Mouse (Mus musculus): Measurements from ENCODE around the gene Prrg2. TPM values are rescaled to one million over a fixed set of nuclear protein-coding genes. Genes with fewer than 3 reads are reported as not detected.

Prrg2 gene
- total RNA-seq, 2 experiments from 2014 or later = 8.1 to 11.0 TPM

DNA sequence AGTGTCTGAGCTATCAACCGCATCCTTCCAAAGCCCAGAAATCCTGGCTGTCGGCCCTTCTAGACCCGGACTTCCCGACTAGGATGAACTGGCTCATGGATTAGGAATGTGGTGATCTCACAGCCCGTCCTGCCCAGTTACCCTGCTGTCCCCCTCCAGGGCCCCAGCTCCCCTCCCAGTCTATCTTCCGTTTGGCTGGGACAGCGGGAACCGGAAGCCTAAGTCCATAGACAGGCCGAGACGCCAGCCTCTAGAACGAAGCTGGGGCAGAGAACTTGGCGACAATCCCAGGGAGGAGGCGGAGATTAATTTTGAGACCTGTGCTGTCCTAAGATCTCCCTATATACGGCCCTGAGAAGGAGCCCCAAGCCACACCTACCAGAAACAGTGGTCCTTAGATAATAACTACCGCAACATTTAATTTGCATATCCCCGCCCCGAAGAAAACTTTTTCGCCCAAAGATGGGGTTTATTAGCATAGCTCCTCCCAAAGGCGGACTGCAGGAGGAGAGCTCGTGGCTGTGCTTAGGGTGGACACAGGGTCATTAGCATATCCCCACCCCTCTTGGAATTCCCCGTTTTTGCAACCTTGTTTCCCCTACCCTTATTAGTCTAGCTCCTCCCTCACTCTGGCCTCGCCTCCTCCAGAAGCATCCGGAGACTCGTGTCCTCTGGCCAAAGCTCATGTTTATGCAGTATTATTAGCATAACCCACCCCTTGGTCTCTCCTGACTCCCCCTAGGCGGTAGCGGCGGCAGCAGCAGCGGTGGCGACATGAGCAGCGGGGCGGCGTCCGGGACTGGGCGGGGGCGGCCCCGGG, 45.0 kb downstream of the Prrg2 start, which contains the start of gene Rras:
Rras (plus strand) TSS at position 720 of the 820 bp plus-strand sequence.
- peak; percentile 34; the same call in 1 of the 2 replicates for TF ChIP-seq CTCF (IDR thresholded peaks at IDR 0.05)
- Histone ChIP-seq H3K4me3 (peak within 1 kb of the TSS; percentile 94), H3K27ac (peak within 1 kb of the TSS; percentile 98)
- intact Hi-C loops (cut with DNase I) = loop anchor here (2.0 kb wide), 1 partner anchor 35 kb away; the partner anchor contains the start of gene Prr12
- DNase-seq = peak; percentile 93

DNA sequence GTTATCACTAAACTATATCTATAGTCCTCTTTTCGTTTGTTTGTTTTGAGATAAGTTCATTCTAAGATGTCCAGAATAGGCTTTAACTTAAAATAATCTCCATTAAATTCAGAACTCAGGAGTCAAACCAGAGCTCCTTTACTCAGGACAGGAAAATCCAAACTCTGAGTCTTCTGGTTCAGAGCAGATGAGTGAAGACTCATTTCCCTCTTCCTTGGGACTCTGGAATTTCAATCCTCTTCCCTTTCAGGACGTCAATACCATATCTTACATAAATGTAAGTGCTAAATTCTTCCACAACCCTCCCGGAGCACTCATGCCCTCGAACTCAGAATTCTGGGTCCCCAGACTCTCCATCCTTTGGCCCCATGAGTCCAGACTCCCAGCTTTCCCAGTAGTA, 45.7 kb downstream of the Prrg2 start:
- H3K4me3 ChIP-seq = peak overlapping the region; percentile 94
- TF ChIP-seq CTCF (IDR thresholded peaks at IDR 0.05) = no peak
- no peak for DNase-seq
- intact Hi-C loops (cut with DNase I) = no loop called here
- peak overlapping the region; percentile 98 for H3K27ac ChIP-seq

DNA sequence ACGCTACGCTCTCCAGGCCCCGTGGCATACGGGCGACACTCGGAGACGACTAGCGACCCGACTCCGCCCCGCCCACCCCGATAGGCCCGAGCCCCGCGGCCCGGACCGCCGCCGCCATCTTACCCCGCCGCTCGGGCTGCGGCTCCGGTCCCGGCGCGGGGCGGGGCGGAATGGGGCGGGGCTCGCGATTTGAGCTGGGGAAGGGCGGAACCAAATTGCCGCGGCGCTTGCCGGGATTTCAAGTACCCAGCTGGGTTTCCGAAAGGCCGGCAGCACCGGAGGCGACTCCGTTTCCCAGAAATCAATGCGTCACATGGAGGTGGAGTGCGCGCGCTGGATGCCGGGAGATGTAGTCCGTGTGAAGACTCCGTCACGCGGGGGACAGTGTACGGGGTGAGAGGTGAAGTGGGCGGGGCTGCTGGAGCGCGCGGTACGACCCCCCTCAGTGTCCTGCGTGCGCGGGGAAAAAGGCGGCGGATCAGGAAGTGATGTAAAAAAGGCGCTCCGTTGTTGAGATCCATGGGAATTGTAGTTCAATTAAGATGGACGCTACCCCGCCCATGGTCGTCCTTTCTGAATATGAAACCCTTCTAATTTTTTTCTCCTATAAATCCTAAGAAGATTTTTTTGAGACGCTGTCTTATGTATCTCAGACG, 46.4 kb downstream of the Prrg2 start, which contains the start of gene Scaf1:
Scaf1 (minus strand) TSS at position 407 of the 656 bp plus-strand sequence.
- peak; percentile 100 for DNase-seq
- intact Hi-C loops (cut with DNase I) = loop anchor here (2.0 kb wide), 2 partner anchors 17 to 29 kb away; partner anchors contain the start of genes Bcl2l12 and Prmt1
- Histone ChIP-seq H3K4me3 (peak within 1 kb of the TSS; percentile 94), H3K27ac (peak within 1 kb of the TSS; percentile 98)
- TF ChIP-seq CTCF (IDR thresholded peaks at IDR 0.05) = no peak

DNA sequence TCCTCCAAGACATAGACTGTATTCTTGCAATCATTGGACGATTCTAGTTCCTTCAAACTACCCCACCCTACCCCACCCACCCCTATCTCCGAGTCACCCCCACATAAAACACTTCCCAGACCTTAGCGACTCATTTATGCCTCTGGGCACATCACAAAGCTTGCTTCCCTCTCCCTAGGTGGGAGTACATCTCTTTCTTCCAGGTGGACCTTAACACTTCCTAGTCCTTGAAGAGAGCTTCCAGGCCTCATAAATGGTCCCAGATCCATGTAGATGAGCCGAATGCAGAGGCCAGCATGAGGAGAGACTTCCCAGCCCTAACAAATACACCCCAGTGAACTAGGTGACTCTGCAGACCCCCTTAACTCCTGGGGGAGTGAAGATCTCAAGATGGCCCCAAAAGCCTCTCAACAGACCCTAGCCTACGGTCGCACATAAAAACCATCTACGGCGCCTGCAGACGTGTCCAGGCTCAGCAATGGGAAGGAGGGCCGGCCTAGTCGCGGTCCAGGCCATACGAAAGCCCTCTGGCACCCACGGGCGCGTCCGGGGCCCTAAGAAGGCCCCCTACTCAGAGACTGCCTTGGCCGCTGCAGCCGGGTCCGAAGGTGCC, 47.0 kb downstream of the Prrg2 start:
- DNase-seq = no peak
- peak overlapping the region; percentile 94 for H3K4me3 ChIP-seq
- peak overlapping the region; percentile 98 for H3K27ac ChIP-seq
- no peak for TF ChIP-seq CTCF (IDR thresholded peaks at IDR 0.05)
- intact Hi-C loops (cut with DNase I) = loop anchor here (2.0 kb wide), 2 partner anchors 17 to 29 kb away; partner anchors contain the start of genes Bcl2l12 and Prmt1

DNA sequence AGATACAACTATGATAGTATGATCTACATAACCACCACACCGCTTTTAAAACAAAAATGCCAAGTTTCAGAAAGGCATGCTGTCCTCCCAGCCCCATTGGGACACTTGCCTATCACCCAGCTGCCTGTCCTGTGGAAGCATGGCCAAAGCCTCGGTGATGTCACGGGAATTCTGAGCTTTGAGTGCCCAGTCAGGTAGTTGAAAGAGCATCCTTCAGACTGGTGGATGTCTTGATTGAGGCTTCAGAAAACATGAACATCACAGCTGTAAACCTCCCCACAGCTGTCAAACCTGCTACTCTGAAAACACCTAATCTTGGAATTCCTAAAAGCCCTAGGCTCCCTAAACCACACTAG, 48.4 kb downstream of the Prrg2 start:
- TF ChIP-seq CTCF (IDR thresholded peaks at IDR 0.05) = no peak
- H3K27ac ChIP-seq = no peak overlapping the region
- intact Hi-C loops (cut with DNase I) = loop anchor here (2.0 to 5.0 kb wide), 3 partner anchors 15 to 117 kb away; partner anchors contain the start of genes Bcl2l12, Fuz and Prmt1
- no peak for DNase-seq
- H3K4me3 ChIP-seq = no peak overlapping the region

DNA sequence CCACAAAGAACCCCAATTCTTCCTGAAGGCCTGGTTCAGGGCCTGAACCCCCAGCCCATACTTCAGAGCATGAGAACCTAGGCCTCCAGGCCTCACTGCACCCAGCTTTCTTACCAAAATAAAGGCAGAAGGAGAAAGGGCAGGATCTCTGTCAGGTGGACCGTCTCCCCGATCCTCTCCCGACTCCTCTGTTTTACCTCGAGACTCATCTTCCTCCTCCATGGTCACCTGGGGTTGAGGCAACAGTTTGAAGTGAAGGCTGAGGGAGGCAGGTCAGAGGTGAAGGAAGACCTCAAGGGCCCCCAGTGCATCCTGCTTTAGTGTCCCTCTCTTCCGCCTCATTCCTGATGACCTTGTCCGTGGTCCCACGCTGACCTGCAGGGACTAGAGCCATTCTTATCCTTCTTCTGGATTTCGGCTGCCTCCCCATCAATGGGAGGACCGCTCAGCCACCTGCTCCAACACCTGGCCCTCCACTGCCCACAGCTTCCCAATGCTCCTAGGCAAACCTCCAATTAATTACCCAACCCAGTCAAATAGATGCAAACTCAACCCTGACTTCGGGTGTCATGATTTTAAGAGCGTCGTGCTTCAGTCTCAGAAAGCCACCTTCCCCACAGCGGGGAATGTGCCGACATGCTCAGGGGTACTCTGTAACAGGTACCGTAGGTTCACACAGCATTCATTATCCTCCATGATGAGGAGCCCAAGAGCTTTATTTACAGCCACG, 48.9 kb downstream of the Prrg2 start:
- intact Hi-C loops (cut with DNase I) = loop anchor here (2.0 to 5.0 kb wide), 3 partner anchors 15 to 116 kb away; partner anchors contain the start of genes Bcl2l12, Fuz and Prmt1
- no peak for TF ChIP-seq CTCF (IDR thresholded peaks at IDR 0.05)
- no peak overlapping the region for H3K4me3 ChIP-seq
- DNase-seq = no peak
- H3K27ac ChIP-seq = no peak overlapping the region

DNA sequence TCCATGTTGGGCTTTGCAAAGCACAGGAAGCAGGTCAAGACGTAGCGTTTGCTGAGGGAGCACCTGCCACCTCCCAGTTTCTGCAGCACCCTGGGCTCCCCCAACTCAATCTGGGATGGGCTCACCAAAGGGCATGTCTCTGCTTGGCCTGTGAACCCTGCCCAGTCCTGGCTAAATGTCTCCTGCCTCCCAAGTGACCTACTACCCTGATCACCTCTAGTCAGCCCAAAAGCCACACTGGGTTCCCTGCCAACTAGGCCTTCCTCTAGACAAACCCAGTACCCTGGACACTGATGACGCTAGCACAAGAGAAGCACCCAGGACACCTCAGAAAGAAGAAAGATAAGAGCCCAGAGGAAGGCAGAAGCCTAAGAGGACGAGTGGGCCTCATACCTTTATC, 49.7 kb downstream of the Prrg2 start:
- no peak overlapping the region for H3K27ac ChIP-seq
- intact Hi-C loops (cut with DNase I) = loop anchor here (5.0 kb wide), 1 partner anchor 116 kb away; the partner anchor contains the start of gene Fuz
- H3K4me3 ChIP-seq = no peak overlapping the region
- DNase-seq = no peak
- no peak for TF ChIP-seq CTCF (IDR thresholded peaks at IDR 0.05)

DNA sequence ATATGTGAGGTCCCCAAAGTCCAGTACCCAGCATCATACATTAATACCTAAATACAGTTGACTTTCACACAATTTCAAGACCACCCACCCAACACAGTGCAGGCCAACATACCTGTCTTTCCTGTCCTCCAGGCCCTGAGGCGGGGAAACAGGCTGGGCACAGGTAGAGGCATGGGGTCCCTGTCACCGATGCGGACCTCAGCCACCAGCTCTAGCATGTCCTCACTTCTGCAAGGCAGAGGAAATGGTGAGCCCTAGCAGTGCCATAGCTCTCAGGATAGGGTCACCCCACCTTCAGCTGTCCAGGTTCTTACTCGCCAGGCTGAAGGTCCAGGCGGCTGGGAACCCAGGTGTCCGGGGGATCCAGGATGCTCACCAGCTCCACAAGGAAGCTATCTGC, 50.5 kb downstream of the Prrg2 start:
- no peak for DNase-seq
- TF ChIP-seq CTCF (IDR thresholded peaks at IDR 0.05) = no peak
- intact Hi-C loops (cut with DNase I) = loop anchor here (5.0 kb wide), 1 partner anchor 115 kb away; the partner anchor contains the start of gene Fuz
- Histone ChIP-seq H3K27ac (no peak overlapping the region), H3K4me3 (no peak overlapping the region)

DNA sequence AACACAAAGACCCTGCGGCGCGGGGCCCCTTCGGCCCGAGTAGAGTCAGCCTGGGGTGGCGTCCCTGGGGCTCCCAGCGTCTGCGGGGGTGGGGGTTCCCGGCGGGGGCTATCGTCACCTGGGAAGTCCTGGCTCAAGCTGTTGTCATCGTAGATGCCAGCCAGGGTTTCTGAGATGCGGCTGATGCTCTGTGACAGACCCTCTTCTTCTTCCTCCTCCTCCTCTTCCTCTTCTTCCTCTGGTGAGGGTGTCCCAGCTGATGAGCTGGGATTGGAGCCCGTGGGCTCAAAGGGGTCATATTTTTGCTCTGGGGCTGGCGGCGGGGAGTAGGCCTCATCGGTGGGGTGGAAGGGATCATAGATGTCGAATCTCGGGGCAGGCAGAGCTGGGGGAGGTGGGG, 54.1 kb downstream of the Prrg2 start:
- H3K27ac ChIP-seq = no peak overlapping the region
- H3K4me3 ChIP-seq = no peak overlapping the region
- no peak for TF ChIP-seq CTCF (IDR thresholded peaks at IDR 0.05)
- intact Hi-C loops (cut with DNase I) = no loop called here
- DNase-seq = no peak

DNA sequence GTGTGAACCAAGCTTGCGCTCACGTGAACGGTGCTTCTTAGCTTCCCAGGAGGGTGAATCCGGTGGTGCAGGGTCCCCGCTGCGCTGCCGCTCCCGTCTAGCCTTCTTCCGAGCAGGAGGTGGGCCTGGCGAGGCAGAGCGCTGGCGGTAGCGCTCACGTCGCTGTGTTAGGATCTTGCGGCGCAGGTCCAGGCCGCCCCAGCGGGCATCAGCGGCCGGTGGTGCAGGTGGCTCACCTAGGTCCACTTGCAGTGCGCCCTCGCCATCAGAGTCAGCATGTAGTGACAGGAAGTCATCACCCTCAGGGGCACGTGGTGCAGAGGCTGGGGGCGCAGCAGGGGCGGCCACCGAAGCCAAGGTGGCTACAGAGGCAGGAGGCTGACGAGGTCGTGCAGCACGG, 54.6 kb downstream of the Prrg2 start:
- DNase-seq = no peak
- intact Hi-C loops (cut with DNase I) = no loop called here
- Histone ChIP-seq H3K4me3 (no peak overlapping the region), H3K27ac (no peak overlapping the region)
- TF ChIP-seq CTCF (IDR thresholded peaks at IDR 0.05) = no peak

DNA sequence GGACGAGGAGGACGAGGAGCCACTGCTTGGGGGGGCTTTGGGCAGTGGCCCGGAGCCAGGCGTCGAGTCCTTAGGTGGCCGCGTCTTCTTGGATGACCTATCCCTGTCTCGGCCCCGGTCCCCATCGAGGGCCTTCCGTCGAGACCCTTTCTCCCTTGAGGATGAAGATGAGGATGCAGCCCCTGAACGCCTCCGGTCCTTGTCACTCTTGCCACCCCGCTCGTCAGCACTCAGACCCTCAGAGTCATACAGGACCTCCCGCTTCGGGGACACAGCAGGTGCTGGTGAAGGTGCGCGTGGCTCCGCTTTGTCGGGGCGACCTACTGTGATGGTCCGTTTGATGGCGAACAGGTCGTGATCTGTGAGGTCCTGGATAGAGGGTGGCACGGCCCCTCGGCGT, 55.3 kb downstream of the Prrg2 start:
- intact Hi-C loops (cut with DNase I) = no loop called here
- no peak for TF ChIP-seq CTCF (IDR thresholded peaks at IDR 0.05)
- no peak overlapping the region for H3K4me3 ChIP-seq
- H3K27ac ChIP-seq = no peak overlapping the region
- DNase-seq = no peak

DNA sequence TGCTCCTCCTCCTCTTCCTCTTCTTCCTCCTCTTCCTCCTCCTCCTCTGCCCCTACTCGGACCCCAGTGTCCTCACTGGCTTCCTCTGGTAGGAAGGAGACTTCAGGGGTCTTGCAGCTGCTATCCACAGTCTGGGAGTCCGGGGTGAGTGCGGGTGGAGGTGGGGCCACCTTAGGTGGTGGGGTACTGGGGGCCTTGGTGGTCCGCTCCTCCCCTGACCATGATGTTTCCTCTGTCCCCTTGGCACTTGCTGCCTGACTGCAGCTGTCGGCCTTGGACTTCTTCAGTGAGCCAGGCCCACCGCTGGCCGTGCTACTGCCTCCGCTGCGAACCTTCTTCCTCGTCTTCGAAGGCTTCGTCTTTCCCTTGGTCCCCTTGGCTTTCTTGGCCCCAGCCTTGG, 56.0 kb downstream of the Prrg2 start:
- Histone ChIP-seq H3K27ac (no peak overlapping the region), H3K4me3 (no peak overlapping the region)
- intact Hi-C loops (cut with DNase I) = no loop called here
- TF ChIP-seq CTCF (IDR thresholded peaks at IDR 0.05) = no peak
- DNase-seq = no peak

Measured in gastrocnemius, adult 2 months (tissue).